Mouse (Mus musculus) thymus, postnatal 25 days (tissue): ENCODE measurements around the gene Mpo.
A peak's percentile ranks its signal among the peaks of the same experiment; 100 is the strongest.

Experiments
- DNase-seq: peaks from one replicate; pipeline ENCODE4 v3.0.0; 2022

The Mpo gene

GRCm38 (mm10) chr11:87805448-87805847, 12.1 kb downstream of the Mpo start:
- peak; percentile 45 for DNase-seq

- no peak for DNase-seq
These were observed 14.1 kb downstream of the Mpo start for GRCm38 (mm10) chr11:87807433-87807832.

- DNase-seq, result peak; percentile 9
These were observed 14.9 kb downstream of the Mpo start for GRCm38 (mm10) chr11:87808236-87808635.

- no peak for DNase-seq
These were observed 18.0 kb downstream of the Mpo start for GRCm38 (mm10) chr11:87811396-87811795.

- DNase-seq, result no peak
These were observed 21.4 kb downstream of the Mpo start for GRCm38 (mm10) chr11:87814831-87815230.

- DNase-seq, result peak; percentile 50
These were observed 23.5 kb downstream of the Mpo start for GRCm38 (mm10) chr11:87816707-87817442.

GRCm38 (mm10) chr11:87817443-87817773, 24.0 kb downstream of the Mpo start:
- DNase-seq, result no peak

- DNase-seq, result no peak
These were observed 28.1 kb downstream of the Mpo start for GRCm38 (mm10) chr11:87821502-87821901.

- no peak for DNase-seq
These were observed 35.0 kb downstream of the Mpo start, which contains the start of gene Lpo for GRCm38 (mm10) chr11:87828239-87828900. Lpo (minus strand) TSS chr11:87828289.

- DNase-seq, result no peak
These were observed 47.3 kb downstream of the Mpo start for GRCm38 (mm10) chr11:87840676-87841075.

GRCm38 (mm10) chr11:87841436-87841835, 48.1 kb downstream of the Mpo start:
- DNase-seq, result no peak

- DNase-seq, result no peak
These were observed 53.7 kb downstream of the Mpo start for GRCm38 (mm10) chr11:87846968-87847600.

GRCm38 (mm10) chr11:87847884-87848283, 54.5 kb downstream of the Mpo start:
- no peak for DNase-seq

- DNase-seq, result peak; percentile 91
These were observed 59.6 kb downstream of the Mpo start, which contains the start of gene Mks1 for GRCm38 (mm10) chr11:87852690-87853596. Mks1 (plus strand) TSS chr11:87853215.

GRCm38 (mm10) chr11:87853597-87853954, 60.2 kb downstream of the Mpo start:
- no peak for DNase-seq
